Mouse (Mus musculus): ENCODE data around the gene Acp6.
"Not testable (repeated sequence)": the region's sequence is repeated elsewhere in the genome, so short reads cannot be mapped to it uniquely, and the experiment has no call there.

Acp6 gene

GRCm38 (mm10) chr3:97158611-97159508, at the start of gene Acp6:
Acp6 (plus strand) TSS chr3:97158777.
- peak; percentile 99 for DNase-seq

- peak; percentile 68 for DNase-seq
Measured at GRCm38 (mm10) chr3:97117511-97117910, 41.1 kb upstream of the Acp6 start.

DNA sequence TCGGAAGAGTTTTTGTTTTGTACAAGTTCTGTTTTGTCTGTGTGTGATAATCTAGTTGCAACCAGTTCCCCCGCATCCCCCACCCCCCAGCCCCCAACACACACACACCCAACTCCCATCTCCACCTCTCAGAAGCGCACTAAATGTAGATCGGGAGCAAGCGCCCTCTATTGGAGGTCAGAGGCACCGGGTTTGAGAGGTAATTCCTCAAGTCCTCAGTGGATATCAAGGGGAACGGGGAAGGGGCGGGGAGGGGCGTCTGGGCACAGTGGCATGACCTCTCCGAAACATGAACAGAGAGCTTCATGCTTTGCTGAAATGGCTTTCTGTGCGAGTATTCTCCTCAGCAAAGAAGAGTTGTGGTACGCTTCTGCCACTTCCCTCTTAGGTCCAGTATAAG, 40.3 kb upstream of the Acp6 start:
- DNase-seq: peak; percentile 55

DNA sequence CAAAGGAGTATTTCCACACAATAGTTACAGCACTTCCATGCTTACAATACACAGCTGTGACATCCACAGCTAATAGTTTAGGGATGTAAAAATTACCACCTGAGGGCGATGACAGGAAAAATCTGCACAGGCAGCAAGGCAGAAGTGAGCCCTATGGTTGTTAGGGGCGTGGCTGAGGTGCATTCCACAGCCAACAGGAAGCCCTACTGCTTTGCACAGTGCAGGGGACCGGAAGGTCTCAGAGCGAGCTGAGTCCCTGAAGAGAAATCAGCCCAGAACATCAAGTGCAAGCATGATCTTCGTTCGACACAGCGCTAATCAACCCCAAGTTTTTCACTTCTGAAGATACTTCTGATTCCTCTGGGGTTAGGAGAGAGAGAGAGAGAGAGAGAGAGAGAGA, 34.4 kb upstream of the Acp6 start:
- peak; percentile 82 for DNase-seq

- no peak for DNase-seq
Measured at GRCm38 (mm10) chr3:97129410-97129809, 29.2 kb upstream of the Acp6 start.

DNA sequence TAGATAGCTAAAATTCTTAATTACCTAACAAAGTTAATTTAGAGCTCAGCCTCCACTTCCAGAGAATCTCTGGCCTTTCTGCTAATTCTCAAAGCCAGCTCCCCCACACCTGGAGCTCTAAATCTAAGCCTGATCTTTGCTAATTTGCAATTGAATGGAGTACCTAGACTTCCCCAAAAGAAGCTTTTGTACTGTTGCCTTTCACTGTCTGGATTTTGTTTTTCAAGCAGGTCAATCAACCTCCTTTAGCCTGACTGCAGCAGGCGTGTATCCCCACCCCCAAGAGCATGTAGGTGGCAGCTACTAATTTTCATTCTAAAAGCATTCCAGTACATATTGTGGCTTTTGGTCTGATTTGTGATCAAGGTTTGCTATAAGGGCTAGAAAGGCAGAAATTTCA, 20.9 kb upstream of the Acp6 start:
- DNase-seq: not testable (repeated sequence)

GRCm38 (mm10) chr3:97151092-97151491, 7.5 kb upstream of the Acp6 start:
- DNase-seq: peak; percentile 63

DNA sequence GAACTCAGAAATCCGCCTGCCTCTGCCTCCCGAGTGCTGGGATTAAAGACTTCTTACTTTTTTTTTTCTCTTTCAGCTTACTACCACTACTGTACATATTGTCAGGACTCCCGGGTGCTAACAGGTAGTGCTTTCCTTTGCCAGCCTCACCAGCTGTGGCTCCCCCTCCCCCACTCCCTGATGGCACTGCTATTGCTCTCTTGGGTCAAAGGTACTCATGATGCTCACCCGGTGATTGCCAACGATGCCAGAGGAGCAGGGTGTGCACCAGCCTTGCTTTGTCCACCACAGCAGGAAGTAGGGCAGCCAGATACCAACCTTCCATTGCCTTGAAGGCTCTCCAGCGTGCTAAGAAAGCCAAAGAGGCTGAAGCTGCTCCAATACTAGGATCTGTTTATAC, 2.1 kb upstream of the Acp6 start:
- peak; percentile 89 for DNase-seq

DNA sequence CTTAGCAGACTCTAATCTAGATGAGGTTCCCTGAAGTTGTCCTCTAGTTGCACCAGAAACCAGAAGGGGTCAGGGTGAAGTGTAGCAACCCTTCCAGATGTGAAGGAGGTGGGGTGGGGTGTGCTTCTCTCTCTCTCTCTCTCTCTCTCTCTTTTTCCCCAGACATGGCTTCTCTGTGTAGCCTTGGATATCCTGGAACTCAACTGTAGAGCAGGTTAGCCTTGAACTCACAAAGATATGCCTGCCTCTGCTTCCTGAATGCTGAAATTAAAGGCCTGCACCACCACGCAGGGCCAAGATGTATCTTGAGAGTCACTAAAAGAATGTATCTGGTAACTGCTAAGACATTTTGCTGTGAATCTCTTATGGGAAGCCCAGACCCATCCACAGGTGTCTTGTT, 1.3 kb upstream of the Acp6 start:
- peak; percentile 81 for DNase-seq

DNA sequence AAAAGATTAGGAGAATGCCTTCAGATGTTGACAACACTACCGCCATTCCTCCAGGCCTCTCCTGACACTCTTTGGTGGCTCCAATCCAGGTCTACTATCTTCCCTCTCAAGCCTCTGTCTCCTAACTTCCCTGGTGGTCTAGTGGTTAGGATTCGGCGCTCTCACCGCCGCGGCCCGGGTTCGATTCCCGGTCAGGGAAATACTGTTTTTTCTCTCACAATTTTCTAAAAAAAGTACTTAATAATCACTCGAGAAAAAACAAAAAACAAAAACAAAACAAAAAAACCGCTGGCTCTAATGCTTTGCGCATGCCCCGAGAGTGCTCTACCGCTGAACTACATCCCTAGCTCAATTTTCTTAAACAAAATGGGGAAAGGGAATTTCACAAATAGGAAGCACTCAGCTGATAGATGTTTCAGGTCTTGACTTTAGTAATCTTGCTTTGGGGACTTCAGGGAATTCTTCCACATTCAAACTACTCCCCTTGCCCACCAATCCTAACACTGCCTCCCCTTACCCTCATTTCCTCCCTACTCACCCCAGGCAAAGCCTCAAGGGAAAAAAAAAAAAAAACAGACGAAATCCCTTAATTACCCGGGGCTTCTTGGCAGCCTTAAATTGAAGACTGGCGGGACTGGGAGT, 498 bp upstream of the Acp6 start:
- peak; percentile 97 for DNase-seq

DNA sequence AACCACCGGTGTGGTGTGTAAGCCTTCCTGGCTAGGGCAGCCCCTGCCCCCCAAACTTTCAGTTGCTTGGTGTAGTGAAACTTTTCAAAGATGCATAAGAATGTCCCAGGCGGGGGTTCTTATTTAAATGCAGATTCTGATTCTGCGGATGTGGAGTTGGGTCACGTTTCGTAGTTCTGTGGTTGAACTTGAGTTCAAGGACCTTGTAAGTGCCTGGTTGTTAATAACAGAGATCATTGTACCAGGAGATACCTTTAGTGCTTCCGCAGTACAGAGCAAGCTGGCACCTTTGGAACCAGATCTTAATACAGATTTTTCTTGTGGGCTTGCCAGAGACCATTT, 903 bp downstream of the Acp6 start:
- DNase-seq: no peak

DNA sequence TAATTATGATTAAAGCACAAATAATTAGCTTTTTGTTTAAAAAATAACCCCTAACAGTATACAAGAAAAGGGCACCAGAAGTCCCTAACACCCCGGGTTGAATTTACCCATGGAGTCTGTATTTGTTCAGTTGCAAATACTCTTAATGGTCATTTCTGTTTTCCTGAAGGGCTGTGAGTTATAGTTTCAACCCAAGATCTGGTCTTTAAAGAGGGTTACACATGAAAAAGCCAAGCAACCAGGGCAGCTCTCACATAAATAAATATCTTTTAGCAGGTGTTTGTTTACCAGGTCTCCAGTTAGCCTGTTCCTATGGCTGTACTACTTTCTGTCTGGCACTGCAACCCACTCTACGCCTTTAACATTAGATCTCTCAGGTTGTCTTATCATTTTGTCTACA, 1.4 kb downstream of the Acp6 start:
- peak; percentile 10 for DNase-seq

GRCm38 (mm10) chr3:97160908-97161307, 2.3 kb downstream of the Acp6 start:
- peak; percentile 96 for DNase-seq

GRCm38 (mm10) chr3:97161773-97162172, 3.2 kb downstream of the Acp6 start:
- DNase-seq: peak; percentile 80

GRCm38 (mm10) chr3:97164477-97164876, 5.9 kb downstream of the Acp6 start:
- peak; percentile 70 for DNase-seq

- DNase-seq: peak; percentile 76
Measured at GRCm38 (mm10) chr3:97167126-97167525, 8.5 kb downstream of the Acp6 start.

- DNase-seq: peak; percentile 83
Measured at GRCm38 (mm10) chr3:97171531-97171930, 13.0 kb downstream of the Acp6 start.

- no peak for DNase-seq
Measured at GRCm38 (mm10) chr3:97172231-97172630, 13.7 kb downstream of the Acp6 start.

- DNase-seq: no peak
Measured at GRCm38 (mm10) chr3:97172632-97173031, 14.1 kb downstream of the Acp6 start.

DNA sequence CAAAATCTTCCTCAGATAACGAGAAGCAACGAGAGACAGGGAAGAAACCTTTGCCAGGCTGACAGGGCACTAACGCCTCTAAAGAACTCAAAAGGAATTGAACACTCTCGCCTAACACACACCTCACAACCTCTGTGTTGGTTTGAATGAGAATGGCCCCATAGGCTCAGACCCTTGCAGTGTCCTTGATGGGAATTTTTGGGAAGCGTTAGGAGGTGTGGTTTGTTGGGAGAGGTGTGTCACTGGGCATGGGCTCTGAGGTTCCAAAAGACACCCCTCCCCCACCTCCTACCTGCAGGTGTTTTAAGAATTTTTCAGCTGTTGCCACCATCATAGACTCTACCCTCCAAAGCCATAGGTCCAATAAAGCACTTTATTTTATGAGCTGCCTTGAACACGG, 20.3 kb downstream of the Acp6 start:
- no peak for DNase-seq

- DNase-seq: no peak
Measured at GRCm38 (mm10) chr3:97180527-97180926, 21.9 kb downstream of the Acp6 start.

DNA sequence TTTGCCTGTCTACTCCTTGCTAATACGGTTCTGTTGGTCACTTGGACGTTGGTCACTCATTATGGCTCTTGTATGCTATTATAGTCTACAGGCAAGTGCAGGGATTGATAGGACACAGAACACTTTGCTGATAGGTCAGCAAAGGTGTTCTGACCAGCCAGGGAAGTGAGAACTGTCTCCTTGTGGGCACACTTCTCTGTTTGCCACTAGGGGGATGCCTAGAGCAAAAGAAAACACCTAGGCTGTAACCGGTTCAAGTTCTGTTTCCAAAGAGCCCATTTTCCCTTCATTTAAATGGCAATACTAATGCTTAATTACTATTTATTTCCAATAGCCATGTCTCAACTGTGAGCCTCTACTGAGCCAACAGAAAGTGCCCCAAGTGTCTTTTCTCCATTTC, 25.2 kb downstream of the Acp6 start:
- no peak for DNase-seq

DNA sequence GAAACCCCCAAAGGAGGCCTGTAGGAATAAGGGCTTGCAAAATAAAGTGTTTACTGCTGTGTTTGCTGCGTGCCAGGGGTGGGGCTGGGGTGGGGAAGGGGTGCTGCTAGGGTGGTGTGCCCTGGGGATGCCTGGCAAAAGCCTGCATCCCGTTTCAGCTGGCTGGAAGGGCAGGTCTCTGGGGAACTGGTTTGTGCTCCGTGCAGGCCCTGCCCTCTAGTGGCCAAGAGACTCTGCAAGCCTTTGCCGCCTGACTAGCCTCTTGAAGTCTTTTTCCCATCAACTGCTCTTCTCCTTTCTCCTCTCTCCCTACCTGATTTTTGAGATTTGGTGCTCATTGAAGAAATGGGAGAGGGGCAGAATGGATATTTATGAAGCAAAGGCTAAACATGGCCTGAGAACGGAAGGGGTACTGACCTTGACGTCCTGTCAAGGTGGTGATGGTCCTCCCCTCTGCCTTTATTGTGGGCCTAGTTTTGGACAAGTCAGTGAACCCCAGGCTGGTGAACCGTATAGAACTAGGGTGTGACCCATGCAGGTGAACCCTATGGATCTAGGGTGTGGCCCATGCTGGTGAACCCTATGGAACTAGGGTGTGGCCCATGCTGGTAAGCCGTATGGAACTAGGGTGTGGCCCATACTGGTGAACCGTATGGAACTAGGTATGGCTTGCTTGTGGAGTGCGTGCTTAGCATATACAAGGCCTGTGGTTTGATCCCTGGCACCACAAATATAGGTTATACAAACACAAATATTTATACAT, 26.7 kb downstream of the Acp6 start:
- DNase-seq: no peak

- no peak for DNase-seq
Measured at GRCm38 (mm10) chr3:97196571-97196970, 38.0 kb downstream of the Acp6 start.

Data from heart, adult 11 months (tissue).